Mouse (Mus musculus) c-Kit-negative CD71-positive TER-119-positive erythroid progenitor cells, embryonic 14.5 days (primary cell): ENCODE data around the gene Gfi1.

Experiments used
- DNase-seq: peaks from one replicate; pipeline ENCODE4 v3.0.0-alpha.2; 2013; ENCODE audit warnings: low read depth, low spot score

Gfi1 gene

GRCm38 (mm10) chr5:107725435-107726261, at the start of gene Gfi1:
Gene Gfi1, minus strand, starts transcription at chr5:107726036.
- DNase-seq = no peak

DNA sequence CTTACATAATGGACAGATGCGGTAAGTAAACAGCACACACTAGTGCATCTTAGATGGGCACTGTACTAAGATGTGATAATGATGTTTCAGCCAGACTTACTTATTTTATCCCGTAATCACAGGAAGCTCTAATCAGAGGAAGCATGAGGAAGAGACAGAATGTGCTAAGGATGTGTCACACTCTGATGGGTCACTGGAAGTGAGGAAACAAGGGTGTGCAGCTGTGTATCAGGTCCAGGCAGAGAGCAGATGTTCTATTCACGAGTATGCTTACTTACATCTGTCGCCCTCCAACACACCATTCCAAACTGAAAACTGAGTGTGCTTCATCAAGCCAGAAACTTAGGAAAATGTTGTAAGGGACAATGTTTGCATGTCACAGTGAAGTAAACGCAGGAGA, 46.2 kb upstream of the Gfi1 start:
- no peak for DNase-seq

DNA sequence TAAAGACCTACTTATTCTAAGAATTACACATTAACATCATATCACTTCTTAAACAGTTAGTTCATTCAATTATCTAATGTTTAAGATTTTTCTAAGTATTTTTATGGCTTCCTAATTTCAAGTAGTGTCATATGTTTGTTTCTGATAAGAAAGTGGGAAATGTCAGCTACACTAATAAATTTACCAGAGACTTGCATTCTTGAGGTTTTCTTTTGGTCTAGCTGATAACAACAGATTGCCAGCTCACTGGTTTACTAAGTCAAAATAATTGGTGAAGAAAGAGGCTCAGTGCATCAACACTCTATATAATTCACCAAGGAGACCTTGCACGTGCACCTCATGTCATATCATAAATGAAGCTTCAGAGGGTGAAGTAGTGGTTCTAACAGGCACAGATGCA, 42.4 kb upstream of the Gfi1 start:
- no peak for DNase-seq

DNA sequence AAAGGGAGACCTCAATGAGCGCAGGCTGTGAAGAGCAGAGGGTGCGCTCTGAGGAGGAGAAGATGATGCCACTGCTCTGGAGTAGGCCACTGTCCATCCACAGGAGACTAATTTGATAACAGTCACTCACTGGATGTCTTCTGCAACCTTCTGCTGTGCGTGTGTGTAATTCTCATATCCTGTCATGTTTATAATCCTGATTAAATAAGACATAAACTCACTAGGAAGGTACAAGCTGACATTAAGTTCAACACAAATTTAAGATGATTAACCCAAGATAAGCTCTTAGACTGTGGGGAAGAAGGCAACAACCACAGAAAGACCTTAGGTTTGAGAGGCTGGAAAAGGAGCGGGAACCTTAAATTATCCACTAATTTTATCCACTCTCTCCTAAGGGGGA, 40.1 kb upstream of the Gfi1 start:
- no peak for DNase-seq

DNA sequence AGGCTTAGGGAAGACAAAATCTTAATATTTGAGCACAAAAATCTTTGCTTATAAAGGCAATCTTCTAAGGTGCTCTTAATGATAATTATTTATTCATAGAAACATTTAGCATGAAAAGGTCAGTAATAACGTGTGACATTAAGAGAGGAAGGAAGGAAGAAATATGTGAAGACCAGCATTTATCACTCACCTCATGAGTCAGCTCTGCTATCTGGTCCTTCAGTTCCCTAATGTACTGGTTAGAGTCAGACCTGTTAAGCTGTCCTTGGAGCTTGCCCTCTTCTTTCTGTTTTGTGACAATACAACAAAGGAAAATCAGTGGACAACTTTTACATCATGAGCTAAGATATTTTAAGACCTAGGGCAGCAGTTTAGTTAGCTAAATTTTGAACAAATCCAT, 38.6 kb upstream of the Gfi1 start:
- no peak for DNase-seq

- DNase-seq = no peak
Observed at GRCm38 (mm10) chr5:107763674-107764073, 37.8 kb upstream of the Gfi1 start.

GRCm38 (mm10) chr5:107759121-107759520, 33.3 kb upstream of the Gfi1 start:
- DNase-seq = no peak

DNA sequence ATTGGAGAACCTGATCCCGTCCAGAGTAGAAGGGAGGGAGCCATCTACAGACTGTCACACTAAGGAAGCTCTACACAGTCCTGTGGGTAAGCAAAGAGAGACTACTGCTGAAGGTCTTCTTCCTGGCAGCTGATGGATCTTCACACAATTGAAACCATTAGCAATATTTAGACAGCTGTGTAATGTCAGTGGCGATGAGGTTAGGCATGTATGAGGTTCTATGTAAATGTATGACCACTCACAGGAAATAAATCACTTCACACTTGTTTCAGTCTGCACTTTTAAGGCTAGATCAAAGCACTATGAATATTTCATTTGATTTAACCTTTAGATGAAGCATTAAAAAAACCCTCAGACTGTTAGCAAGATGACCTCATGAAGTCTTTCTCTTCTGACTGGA, 30.2 kb upstream of the Gfi1 start:
- no peak for DNase-seq

GRCm38 (mm10) chr5:107754740-107755139, 28.9 kb upstream of the Gfi1 start:
- no peak for DNase-seq

- no peak for DNase-seq
Observed at GRCm38 (mm10) chr5:107753656-107754055, 27.8 kb upstream of the Gfi1 start.

GRCm38 (mm10) chr5:107749229-107749916, 23.5 kb upstream of the Gfi1 start:
- no peak for DNase-seq

- no peak for DNase-seq
Observed at GRCm38 (mm10) chr5:107739023-107739422, 13.2 kb upstream of the Gfi1 start.

DNA sequence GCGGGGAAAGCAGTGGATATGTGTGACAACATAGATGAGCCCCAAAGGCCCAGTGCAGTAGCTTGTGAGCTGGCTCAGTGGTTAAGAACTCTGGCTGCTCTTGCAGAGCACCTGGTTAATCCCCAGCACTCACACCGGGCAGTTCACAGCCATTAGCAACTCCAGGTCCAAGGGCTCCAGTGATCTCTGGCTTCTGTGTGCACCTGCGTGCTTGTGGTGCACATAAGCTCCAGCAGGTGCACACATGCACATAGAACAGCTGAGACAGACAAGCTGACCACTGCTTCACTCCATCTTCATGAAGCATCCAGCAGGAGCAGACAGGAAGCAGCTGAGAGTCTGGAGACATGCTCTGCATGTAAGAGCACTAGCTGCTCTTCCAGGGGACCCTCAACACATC, 12.5 kb upstream of the Gfi1 start:
- DNase-seq = no peak

GRCm38 (mm10) chr5:107736171-107736570, 10.3 kb upstream of the Gfi1 start:
- DNase-seq = no peak

- DNase-seq = no peak
Observed at GRCm38 (mm10) chr5:107731844-107732243, 6.0 kb upstream of the Gfi1 start.

DNA sequence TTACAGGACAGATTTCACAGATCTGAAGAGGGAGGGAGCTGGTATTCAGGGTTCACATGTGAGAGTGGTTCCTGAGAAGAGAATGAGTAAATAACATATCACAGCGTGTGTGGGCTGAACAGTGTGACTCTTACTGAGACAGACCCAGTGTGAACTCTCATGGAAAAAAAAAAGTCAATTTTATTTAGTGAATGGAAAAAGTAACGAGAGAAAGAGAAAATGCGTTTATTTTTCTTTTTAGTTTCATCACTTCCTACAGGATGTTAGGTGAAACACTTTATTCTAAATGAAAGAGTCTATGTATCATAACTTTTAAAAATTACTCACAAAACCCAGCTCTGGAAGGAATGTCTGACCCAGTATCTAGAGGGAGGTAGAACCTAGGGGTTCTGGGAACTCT, 5.6 kb upstream of the Gfi1 start:
- DNase-seq = no peak

DNA sequence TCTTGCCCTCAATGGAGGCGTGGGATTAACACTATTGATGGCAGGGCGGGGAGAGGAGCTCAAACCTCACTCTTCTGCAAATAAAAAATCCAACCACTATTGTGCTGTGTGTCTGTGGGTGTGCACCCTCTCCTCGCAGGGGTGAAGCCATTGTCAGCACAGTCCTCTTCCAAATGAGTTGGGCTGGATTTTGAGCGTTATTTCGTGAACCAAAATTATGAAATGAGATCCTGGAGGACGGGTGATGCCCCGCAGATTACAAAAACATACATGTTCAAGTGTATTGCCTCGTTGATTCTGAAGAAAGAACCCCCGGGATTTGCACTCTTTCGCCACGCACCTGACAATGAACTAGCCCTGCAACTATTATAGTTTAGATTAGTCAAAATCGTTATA, 1.2 kb upstream of the Gfi1 start:
- DNase-seq = no peak

DNA sequence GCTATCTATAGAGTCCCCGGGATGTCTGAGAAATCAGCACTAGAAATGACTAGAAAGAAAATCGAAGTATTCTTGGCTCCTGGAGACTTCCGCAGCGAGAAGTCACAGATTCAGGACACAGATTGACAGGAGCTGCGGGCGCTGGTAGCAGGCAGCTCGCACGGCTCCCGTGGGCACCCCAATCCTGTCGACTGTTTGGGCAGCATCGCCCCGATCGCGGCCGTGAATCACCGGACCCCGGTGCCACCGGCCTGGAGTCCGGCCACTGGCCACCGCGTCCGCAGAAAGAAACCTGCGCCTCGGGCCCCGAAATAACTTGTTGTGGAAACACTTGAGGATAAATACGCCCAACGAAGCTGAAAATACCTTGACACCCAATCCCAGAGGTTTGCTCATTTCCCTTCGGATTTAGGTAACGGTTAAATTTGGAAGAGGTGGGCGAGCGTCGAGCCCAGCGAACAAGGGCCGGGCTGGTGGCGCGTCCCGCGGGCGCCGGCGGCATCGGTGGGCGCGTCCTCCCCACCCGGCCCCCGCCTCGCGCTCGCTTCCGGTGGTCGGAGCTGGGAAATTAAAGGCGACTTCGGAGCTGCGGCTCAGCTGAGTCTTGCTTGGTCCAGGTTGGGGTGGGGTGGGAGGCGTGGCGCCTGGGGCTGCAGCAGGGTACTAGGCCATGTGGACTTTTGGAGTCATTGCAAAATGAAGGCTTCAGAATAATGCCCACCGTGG, 608 bp upstream of the Gfi1 start:
- DNase-seq = no peak

- DNase-seq = no peak
Observed at GRCm38 (mm10) chr5:107724661-107725434, 988 bp downstream of the Gfi1 start.

- no peak for DNase-seq
Observed at GRCm38 (mm10) chr5:107723541-107724511, 2.0 kb downstream of the Gfi1 start.
